Mouse (Mus musculus): ENCODE data around the gene Ust.

- TF ChIP-seq CTCF (IDR thresholded peaks at IDR 0.05): no peak
- no peak for TF ChIP-seq EP300 (IDR thresholded peaks at IDR 0.05; ENCODE audit: insufficient read depth, low read depth, low read length)
- TF ChIP-seq POLR2A (IDR thresholded peaks at IDR 0.05; ENCODE audit: insufficient read depth, low read depth, low read length): no peak
Measured at GRCm38 (mm10) chr10:8299166-8299565, 219.5 kb downstream of the Ust start.

All from heart, adult 2 months (tissue).